Mouse (Mus musculus) Patski (cell line): ENCODE measurements around the gene Psmb6. TPM values are rescaled to one million over a fixed set of nuclear protein-coding genes. Genes with fewer than 3 reads are reported as not detected.

Source experiments
- ATAC-seq: fragments of 100-300 bp; one replicate; pipeline ENCODE4 v1.8.0; 2021
- CTCF ChIA-PET: fragments of 350-600 bp; sonication (Branson Sonifier 250); formaldehyde crosslinking; loops from one replicate; lab custom pipeline; 2022; ENCODE audit warnings: inconsistent platforms; lab: Charles Lee
- POLR2A ChIA-PET: fragments of 350-600 bp; sonication (Branson Sonifier 250); formaldehyde crosslinking; loops from one replicate; lab custom pipeline; 2022; ENCODE audit warnings: antibody characterized with exemption, inconsistent platforms; lab: Charles Lee
- DNase-seq: peaks from one replicate; pipeline ENCODE4 v3.0.0-alpha.2; 2011; ENCODE audit warnings: low read depth, low spot score
- H3K27me3 ChIP-seq: fragments of 371-371 bp; one replicate; pipeline ENCODE4 v1.5.1; 2021
- CTCF ChIP-seq: fragments of 100-300 bp; IDR thresholded peaks from one replicate; pipeline ENCODE4 v1.5.1; 2021
- in situ Hi-C: fragments of 300-500 bp; cut with MboI; formaldehyde crosslinking; loops from 3 replicates; pipeline ENCODE4 v1.11.1; 2018; ENCODE audit warnings: low pct_unique_long_range_greater_than_20kb, mixed read lengths
- polyA plus RNA-seq: library from polyadenylated mRNA; unstranded; gene quantifications from one replicate; pipeline ENCODE4 v1.2.3, GENCODE M21; 2021

Psmb6 gene
- polyA plus RNA-seq, 1 experiment from 2014 or later: 323 TPM

GRCm38 (mm10) chr11:70506962-70507515 lies 18.1 kb upstream of the Psmb6 start:
- peaks cover 6% of the 10 kb centered on the region for H3K27me3 ChIP-seq
- DNase-seq (no peak), ATAC-seq (no peak)
- TF ChIP-seq CTCF: no peak
- CTCF ChIA-PET: interaction anchor here (1.1 to 2.5 kb wide), 2 partner anchors 75 to 92 kb away, joined by 4 to 9 read pairs; partner anchors contain the start of gene Arrb2
- in situ Hi-C loops: loop anchor here (5.0 kb wide), 1 partner anchor 90 kb away; no protein-coding TSS in a partner anchor
- POLR2A ChIA-PET: interaction anchor here (0.6 to 1.6 kb wide), 5 partner anchors 12 to 98 kb away, joined by 3 to 6 read pairs (median 3); no protein-coding TSS in a partner anchor

DNA sequence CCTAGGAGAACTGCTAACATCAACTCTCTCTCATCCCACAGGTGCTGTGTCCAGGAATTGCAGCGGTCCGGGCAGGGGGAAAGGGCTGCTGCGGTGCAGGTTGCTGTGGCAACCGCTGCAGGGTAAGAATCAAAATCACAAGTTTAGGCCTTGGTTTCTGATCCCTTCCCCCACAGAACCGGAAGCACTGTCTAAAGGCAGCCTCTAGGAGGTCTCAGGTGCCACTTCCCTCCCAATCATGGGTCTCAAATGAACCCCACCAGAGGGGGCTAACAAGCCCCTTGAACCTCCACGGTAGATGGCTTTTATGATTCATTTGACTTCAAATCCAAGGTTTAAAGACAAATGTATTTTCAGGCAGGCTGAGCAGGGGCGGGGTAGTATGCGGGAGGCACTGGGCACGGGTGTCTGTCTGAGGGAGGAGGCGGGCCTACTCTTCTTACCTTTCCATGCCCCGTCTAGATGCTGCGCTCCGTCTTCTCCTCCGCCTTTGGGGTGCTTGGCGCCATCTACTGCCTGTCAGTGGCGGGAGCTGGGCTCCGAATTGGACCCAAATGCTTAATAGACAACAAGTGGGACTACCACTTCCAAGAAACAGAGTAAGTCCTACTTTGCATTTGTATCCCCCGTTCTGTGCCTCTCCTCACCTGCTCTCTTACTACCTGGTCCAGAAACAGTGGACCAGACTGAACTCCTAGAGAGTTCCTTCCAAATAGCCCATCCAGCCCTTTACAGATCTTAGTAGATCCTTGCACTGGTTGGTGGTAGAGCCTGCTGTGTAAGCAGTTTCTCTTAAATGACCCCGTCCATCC lies 15.2 kb upstream of the Psmb6 start:
- peaks cover 14% of the 10 kb centered on the region for H3K27me3 ChIP-seq
- in situ Hi-C loops: loop anchor here (5.0 kb wide), 1 partner anchor 93 kb away; no protein-coding TSS in a partner anchor
- ATAC-seq (no peak), DNase-seq (no peak)
- ChIA-PET POLR2A (interaction anchor here (0.6 kb wide), 1 partner anchor 12 kb away, joined by 4 read pairs; no protein-coding TSS in a partner anchor), CTCF (interaction anchor here (1.3 to 3.3 kb wide), 3 partner anchors 58 to 96 kb away, joined by 4 to 13 read pairs (median 5); no protein-coding TSS in a partner anchor)
- peak; percentile 72 for TF ChIP-seq CTCF

GRCm38 (mm10) chr11:70511242-70511641 lies 13.9 kb upstream of the Psmb6 start:
- ATAC-seq: no peak
- in situ Hi-C loops: no loop called here
- ChIA-PET POLR2A (no interaction called here), CTCF (interaction anchor here (1.6 to 3.3 kb wide), 2 partner anchors 59 to 97 kb away, joined by 5 to 13 read pairs; no protein-coding TSS in a partner anchor)
- peaks cover 14% of the 10 kb centered on the region for H3K27me3 ChIP-seq
- TF ChIP-seq CTCF: no peak
- DNase-seq: no peak

GRCm38 (mm10) chr11:70511825-70512224 lies 13.3 kb upstream of the Psmb6 start:
- CTCF ChIA-PET: interaction anchor here (1.6 to 3.3 kb wide), 2 partner anchors 59 to 98 kb away, joined by 5 to 13 read pairs; no protein-coding TSS in a partner anchor
- ATAC-seq: no peak
- peaks cover 14% of the 10 kb centered on the region for H3K27me3 ChIP-seq
- no peak for TF ChIP-seq CTCF
- POLR2A ChIA-PET: no interaction called here
- DNase-seq: no peak
- in situ Hi-C loops: no loop called here

DNA sequence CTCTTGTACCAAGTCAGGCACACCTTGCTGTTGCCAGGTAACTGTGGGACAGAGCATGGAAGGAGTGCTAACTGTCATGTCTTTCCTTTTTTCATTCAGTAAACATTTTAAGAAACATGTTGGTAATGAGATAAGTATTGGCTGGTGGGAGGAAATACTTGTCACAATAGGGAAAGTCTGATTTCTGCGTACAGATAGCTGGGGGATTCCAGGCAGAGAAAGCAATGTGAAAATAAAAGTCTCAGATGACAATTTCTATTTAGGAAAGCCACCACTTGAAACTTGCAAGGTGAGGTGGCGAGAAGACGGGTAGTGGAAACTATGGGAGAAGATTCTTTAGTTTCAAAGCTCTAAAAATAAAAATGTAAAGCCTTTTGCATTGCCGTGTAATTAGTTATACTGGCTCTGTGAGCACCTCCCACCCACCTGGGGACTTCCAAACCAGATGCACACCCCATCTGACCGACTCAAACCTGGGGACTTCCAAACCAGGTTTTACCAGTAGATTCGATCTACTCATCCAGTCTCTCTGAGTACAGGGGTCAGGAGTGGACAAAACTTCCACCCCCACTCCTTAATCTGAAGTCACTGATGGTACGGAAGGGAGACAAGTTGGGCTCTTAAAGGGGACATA lies 12.3 kb upstream of the Psmb6 start:
- in situ Hi-C loops: no loop called here
- ChIA-PET CTCF (interaction anchor here (1.0 to 1.5 kb wide), 4 partner anchors 12 to 105 kb away, joined by 3 to 5 read pairs (median 4); no protein-coding TSS in a partner anchor), POLR2A (no interaction called here)
- ATAC-seq (no peak), DNase-seq (no peak)
- H3K27me3 ChIP-seq: peaks cover 8% of the 10 kb centered on the region
- no peak for TF ChIP-seq CTCF

DNA sequence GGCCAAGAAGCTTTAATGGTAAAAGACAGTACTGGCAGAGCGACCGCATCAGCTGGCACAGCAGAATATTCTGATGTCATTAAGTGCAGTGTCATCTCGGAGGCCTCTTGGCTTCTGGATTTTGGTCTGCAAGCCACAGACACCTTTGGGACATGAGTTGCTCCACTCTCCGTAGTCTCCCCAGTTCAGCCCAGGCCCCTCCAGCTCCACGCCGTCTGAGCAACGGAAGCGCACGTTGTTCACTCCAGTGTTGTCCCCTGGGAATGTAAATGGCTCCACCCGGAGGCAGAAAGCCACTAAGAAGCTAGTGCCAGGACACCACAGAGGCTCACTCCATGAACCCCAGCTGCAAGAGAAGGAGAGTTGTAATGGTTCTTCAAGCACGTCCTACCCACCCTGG lies 11.6 kb upstream of the Psmb6 start:
- in situ Hi-C loops: no loop called here
- DNase-seq (no peak), ATAC-seq (no peak)
- CTCF ChIA-PET: interaction anchor here (1.0 to 1.5 kb wide), 5 partner anchors 13 to 104 kb away, joined by 3 to 5 read pairs (median 3); no protein-coding TSS in a partner anchor
- POLR2A ChIA-PET: no interaction called here
- no peak for TF ChIP-seq CTCF
- H3K27me3 ChIP-seq: peaks cover 8% of the 10 kb centered on the region

GRCm38 (mm10) chr11:70514288-70514687 lies 10.9 kb upstream of the Psmb6 start, which contains the start of gene Vmo1:
Gene Vmo1, minus strand, starts transcription at chr11:70514616.
- no peak for DNase-seq
- no peak for ATAC-seq
- CTCF ChIA-PET: interaction anchor here (1.0 to 1.5 kb wide), 5 partner anchors 13 to 103 kb away, joined by 3 to 5 read pairs (median 3); no protein-coding TSS in a partner anchor
- no peak for TF ChIP-seq CTCF
- H3K27me3 ChIP-seq: peaks cover 8% of the 10 kb centered on the region
- POLR2A ChIA-PET: no interaction called here
- in situ Hi-C loops: no loop called here

- ChIA-PET POLR2A (no interaction called here), CTCF (interaction anchor here (1.2 to 2.5 kb wide), 4 partner anchors 16 to 105 kb away, joined by 4 to 9 read pairs (median 4); no protein-coding TSS in a partner anchor)
- ATAC-seq: no peak
- peak; percentile 86 for TF ChIP-seq CTCF
- peaks cover 8% of the 10 kb centered on the region for H3K27me3 ChIP-seq
- no peak for DNase-seq
- in situ Hi-C loops: loop anchor here (5.0 kb wide), 2 partner anchors 91 to 236 kb away; no protein-coding TSS in a partner anchor
Measured at GRCm38 (mm10) chr11:70516352-70516751, 8.8 kb upstream of the Psmb6 start.

GRCm38 (mm10) chr11:70518436-70518835 lies 6.7 kb upstream of the Psmb6 start:
- H3K27me3 ChIP-seq: peaks cover 2% of the 10 kb centered on the region
- in situ Hi-C loops: loop anchor here (5.0 kb wide), 2 partner anchors 89 to 234 kb away; no protein-coding TSS in a partner anchor
- ATAC-seq: no peak
- no peak for TF ChIP-seq CTCF
- CTCF ChIA-PET: interaction anchor here (0.6 to 1.9 kb wide), 5 partner anchors 66 to 134 kb away, joined by 3 to 6 read pairs (median 3); partner anchors contain the start of gene Med11
- POLR2A ChIA-PET: interaction anchor here (0.6 to 0.7 kb wide), 2 partner anchors 11 to 85 kb away, joined by 3 to 4 read pairs; no protein-coding TSS in a partner anchor
- no peak for DNase-seq
